Mouse (Mus musculus): ENCODE data around the gene Sec14l3. TPM values are rescaled to one million over a fixed set of nuclear protein-coding genes. Genes with fewer than 3 reads are reported as not detected.

Gene Sec14l3
- total RNA-seq (2023): not detected

GRCm38 (mm10) chr11:4064627-4065122 is at the start of gene Sec14l3:
Gene Sec14l3 (plus strand): TSS chr11:4064841.

DNA sequence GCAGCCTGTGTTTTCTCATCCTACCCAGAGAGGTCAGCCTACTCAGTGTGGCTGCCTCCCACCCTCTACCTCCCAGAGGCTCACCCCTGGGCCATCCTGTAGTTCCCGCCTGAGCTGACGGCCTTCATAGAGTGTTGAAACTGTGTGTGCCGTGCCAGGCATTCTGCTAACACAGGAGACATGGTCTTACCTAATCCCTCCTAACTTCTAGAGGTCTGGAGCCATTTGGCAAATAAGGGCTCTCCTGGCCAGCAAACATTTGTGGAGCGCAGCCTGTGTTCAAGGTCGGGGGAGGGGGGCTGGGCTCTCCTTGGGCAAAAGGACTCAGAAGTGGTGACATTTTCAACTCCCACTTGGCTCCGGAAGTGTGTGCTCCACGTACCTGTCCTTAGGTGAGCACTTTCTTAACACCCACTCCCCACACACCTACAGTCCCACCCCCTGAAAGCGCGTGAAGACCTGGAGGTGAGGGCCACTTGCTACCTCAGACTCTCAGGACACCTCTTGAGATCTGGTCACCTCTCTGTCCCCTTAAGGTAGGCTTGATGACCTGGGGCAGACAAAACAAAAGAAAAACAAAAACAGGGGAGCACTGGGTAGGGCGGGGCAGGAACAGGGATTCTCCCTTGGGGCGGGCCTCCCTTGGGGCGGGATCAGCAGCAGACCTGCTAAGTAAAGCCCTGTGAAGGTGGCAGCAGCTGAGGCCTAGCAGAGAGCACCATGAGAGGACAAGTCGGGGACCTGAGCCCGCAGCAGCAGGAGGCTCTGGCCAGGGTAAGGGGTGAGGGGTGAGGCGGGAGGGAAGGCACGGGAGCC is 33.3 kb upstream of the Sec14l3 start, which contains the start of gene Sec14l4:
Gene Sec14l4 (plus strand): TSS at position 337 of the 816 bp plus-strand sequence.

DNA sequence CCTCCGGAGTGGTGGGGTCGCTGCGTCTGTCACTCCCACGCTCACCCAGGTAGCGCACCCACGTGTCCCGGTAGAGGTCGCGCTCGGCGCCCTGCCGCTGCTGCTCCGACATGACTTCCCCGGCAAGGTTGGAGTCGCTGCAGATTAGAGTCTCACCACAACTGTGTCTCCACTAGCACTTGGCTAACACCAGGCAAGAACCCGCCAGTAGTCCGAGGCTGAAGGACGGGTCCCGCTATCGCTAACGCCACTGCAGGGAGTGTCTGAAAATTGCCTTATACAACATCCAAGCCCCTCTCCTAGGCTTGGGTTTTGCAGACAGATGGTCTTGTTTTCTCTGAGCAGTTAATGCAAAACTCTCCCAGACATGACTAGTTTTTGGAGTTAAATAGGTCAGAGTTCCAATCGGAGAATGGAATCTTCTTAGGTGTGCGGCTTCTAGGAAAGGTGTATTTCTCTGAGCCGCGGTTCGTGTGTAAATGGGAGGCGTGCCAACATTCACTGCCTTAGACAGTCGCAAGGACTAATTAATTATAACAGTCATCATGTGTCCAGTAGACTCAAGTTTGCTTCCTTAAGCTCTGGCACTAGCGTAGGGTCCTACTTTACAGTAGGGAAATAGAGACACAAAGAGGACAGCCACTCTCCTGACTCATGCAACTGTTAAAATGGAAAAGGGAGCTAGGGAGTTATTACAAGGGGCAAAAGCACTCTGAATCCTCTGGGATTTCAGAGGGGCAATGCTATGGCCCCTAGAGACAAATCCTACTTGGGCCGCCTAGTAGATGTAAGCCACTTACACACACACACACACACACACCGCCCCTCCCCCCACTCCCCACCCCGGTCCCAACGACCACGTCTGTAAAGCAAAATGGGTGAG is 30.8 kb downstream of the Sec14l3 start, which contains the start of gene Mtfp1:
Gene Mtfp1 (minus strand): TSS at position 275 of the 883 bp plus-strand sequence.

DNA sequence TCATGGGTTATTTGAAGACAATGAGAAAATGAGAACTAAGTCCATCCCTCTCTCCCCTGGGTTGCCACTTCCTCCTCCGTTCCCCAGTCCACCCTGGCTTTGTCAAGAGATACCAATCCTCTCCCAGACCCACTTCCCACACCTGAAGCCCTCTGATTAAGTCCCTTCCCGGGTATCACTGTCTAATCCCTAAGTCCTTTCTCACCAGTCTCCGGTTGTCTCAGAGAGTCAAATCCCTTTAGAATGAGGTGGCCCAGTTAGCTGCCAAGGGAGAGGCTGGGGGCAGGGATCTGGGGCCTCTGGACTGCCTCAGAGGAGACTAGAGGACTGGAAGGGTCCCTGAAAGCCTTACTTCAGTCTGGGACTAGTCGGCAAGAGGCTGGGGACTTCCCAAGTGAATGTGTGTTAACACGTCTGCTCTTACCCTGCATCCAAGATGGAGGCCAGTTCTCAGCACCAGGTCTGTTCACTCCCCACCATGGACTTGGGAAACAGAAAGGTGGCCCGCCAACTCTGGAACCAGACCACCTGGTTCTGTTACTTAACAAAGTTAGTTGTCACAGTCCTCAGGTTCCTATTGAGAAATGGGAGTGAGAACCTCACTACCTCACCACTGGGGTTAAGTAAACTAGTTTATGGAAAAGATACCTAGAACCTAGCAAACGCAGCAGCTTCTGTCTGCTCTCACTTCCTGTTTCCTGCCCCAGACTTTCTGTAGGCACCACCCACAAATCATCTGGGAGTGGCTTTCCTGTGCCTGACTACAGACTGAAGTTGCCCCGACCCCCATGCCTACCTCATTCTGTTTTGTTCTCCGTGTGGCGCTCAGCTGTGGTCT is 58.3 kb downstream of the Sec14l3 start, which contains the start of gene Sec14l2:
Gene Sec14l2 (minus strand): TSS at position 674 of the 838 bp plus-strand sequence.

Other genes with a start within 250 kb of the Sec14l3 start
- not detected for gene Osbp2, start 200.9 kb upstream of the Sec14l3 start, total RNA-seq (2023)
- gene 4921536K21Rik, start 169.7 kb upstream of the Sec14l3 start, total RNA-seq (2023): 0.35 TPM
- gene Dusp18, start 169.6 kb upstream of the Sec14l3 start, total RNA-seq (2023): 4.0 TPM
- gene Slc35e4, start 150.2 kb upstream of the Sec14l3 start, total RNA-seq (2023): 3.3 TPM
- gene Tcn2, start 132.7 kb upstream of the Sec14l3 start, total RNA-seq (2023): 12.4 TPM
- gene Pes1, start 100.9 kb upstream of the Sec14l3 start, total RNA-seq (2023): 64.9 TPM
- not detected for gene 4930556J24Rik, start 88.1 kb upstream of the Sec14l3 start, total RNA-seq (2023)
- not detected for gene Gal3st1, start 81.2 kb upstream of the Sec14l3 start, total RNA-seq (2023)
- gene Sec14l4, start 33.4 kb upstream of the Sec14l3 start, total RNA-seq (2023): not detected
- gene Mtfp1, start 30.6 kb downstream of the Sec14l3 start, total RNA-seq (2023): not detected
- gene Sec14l2, start 58.6 kb downstream of the Sec14l3 start, total RNA-seq (2023): 1.0 TPM
- gene Rnf215, start 70.4 kb downstream of the Sec14l3 start, total RNA-seq (2023): 29.4 TPM
- gene Ccdc157, start 95.5 kb downstream of the Sec14l3 start, total RNA-seq (2023): 8.5 TPM
- gene Sf3a1, start 95.5 kb downstream of the Sec14l3 start, total RNA-seq (2023): 50.1 TPM
- gene Tbc1d10a, start 121.9 kb downstream of the Sec14l3 start, total RNA-seq (2023): 66.6 TPM
- 14.1 TPM for gene Castor1, start 153.4 kb downstream of the Sec14l3 start, total RNA-seq (2023)
- gene Osm, start 171.6 kb downstream of the Sec14l3 start, total RNA-seq (2023): 14.2 TPM
- 0.89 TPM for gene Lif, start 192.7 kb downstream of the Sec14l3 start, total RNA-seq (2023)

Data from CD4-positive naive resting alpha-beta T cell, adult 57 days (primary cell).